Mouse (Mus musculus) erythroblast, adult 5-6 weeks (primary cell): ENCODE measurements around the gene Hoxa2. TPM values are rescaled to one million over a fixed set of nuclear protein-coding genes. Genes with fewer than 3 reads are reported as not detected.

Experiments
- ATAC-seq: replicated peaks from 2 replicates; pipeline ENCODE4 v1.8.0; 2016; ENCODE audit warnings: moderate number of reproducible peaks, mild to moderate bottlenecking, moderate TSS enrichment, inconsistent platforms; ENCODE audit not compliant: poor library complexity, low FRiP score, severe bottlenecking
- total RNA-seq, 2 experiments: library from RNA; stranded (forward) in 1 of 2; stranded (reverse) in 1 of 2; fragments of 150-400 nt in 1 of 2; fragments of 200-764, 138-1000 nt in 1 of 2; gene quantifications; 2 replicates each; pipeline versions ENCODE4 v1.2.3 to v1.2.4; 2015 to 2017; ENCODE audit warnings: low replicate concordance in 2 of 2

The Hoxa2 gene
- total RNA-seq, 2 experiments from 2014 or later = not detected

GRCm38 (mm10) chr6:52203121-52203370, 38.4 kb upstream of the Hoxa2 start:
- ATAC-seq = no peak

GRCm38 (mm10) chr6:52202362-52203120, 37.9 kb upstream of the Hoxa2 start:
- ATAC-seq = no peak

- ATAC-seq = no peak
Observed at GRCm38 (mm10) chr6:52201269-52201668, 36.6 kb upstream of the Hoxa2 start.

- no peak for ATAC-seq
Observed at GRCm38 (mm10) chr6:52200751-52201250, 36.2 kb upstream of the Hoxa2 start.

GRCm38 (mm10) chr6:52200073-52200750, 35.6 kb upstream of the Hoxa2 start:
- no peak for ATAC-seq

GRCm38 (mm10) chr6:52197271-52197670, 32.6 kb upstream of the Hoxa2 start:
- ATAC-seq = no peak

GRCm38 (mm10) chr6:52196811-52197210, 32.2 kb upstream of the Hoxa2 start:
- no peak for ATAC-seq

- ATAC-seq = no peak
Observed at GRCm38 (mm10) chr6:52194690-52195089, 30.1 kb upstream of the Hoxa2 start.

GRCm38 (mm10) chr6:52191860-52192550, 27.4 kb upstream of the Hoxa2 start:
- peak; percentile 57; the same call in 1 of the 2 replicates for ATAC-seq

GRCm38 (mm10) chr6:52190906-52191810, 26.5 kb upstream of the Hoxa2 start, which contains the start of gene Hoxa4:
Hoxa4 (minus strand) TSS chr6:52191753.
- no peak for ATAC-seq

GRCm38 (mm10) chr6:52190410-52190809, 25.8 kb upstream of the Hoxa2 start:
- ATAC-seq = no peak

GRCm38 (mm10) chr6:52189909-52190308, 25.3 kb upstream of the Hoxa2 start:
- no peak for ATAC-seq

GRCm38 (mm10) chr6:52189172-52189591, 24.6 kb upstream of the Hoxa2 start:
- no peak for ATAC-seq

GRCm38 (mm10) chr6:52186500-52186899, 21.9 kb upstream of the Hoxa2 start:
- ATAC-seq = no peak

GRCm38 (mm10) chr6:52185834-52186233, 21.2 kb upstream of the Hoxa2 start:
- no peak for ATAC-seq

GRCm38 (mm10) chr6:52185222-52185621, 20.6 kb upstream of the Hoxa2 start:
- no peak for ATAC-seq

- no peak for ATAC-seq
Observed at GRCm38 (mm10) chr6:52184668-52185067, 20.0 kb upstream of the Hoxa2 start.

- no peak for ATAC-seq
Observed at GRCm38 (mm10) chr6:52183311-52184080, 18.9 kb upstream of the Hoxa2 start.

- no peak for ATAC-seq
Observed at GRCm38 (mm10) chr6:52182793-52183192, 18.2 kb upstream of the Hoxa2 start.
